Mouse (Mus musculus): ENCODE results near the gene Aldh9a1. TPM values are rescaled to one million over a fixed set of nuclear protein-coding genes. Genes with fewer than 3 reads are reported as not detected.

Aldh9a1 gene
- polyA plus RNA-seq, 1 experiment from 2014 or later = 41.2 TPM

GRCm38 (mm10) chr1:167391241-167391640 lies 41.5 kb downstream of the Aldh9a1 start:
- Histone ChIP-seq H3K4me3 (no peak overlapping the region), H3K27me3 (ENCODE audit: low read depth, poor library complexity, severe bottlenecking) (peaks cover 34% of the 10 kb centered on the region), H3K27ac (no peak overlapping the region), H3K36me3 (no peaks in the 10 kb centered on the region), H3K9me3 (replicated peaks) (no peaks in the 10 kb centered on the region), H3K4me1 (peaks cover 15% of the 10 kb centered on the region)
- 89% methylated on average over 6 of the region's 6 CpGs for WGBS
- no peak for DNase-seq (ENCODE audit: low spot score)

DNA sequence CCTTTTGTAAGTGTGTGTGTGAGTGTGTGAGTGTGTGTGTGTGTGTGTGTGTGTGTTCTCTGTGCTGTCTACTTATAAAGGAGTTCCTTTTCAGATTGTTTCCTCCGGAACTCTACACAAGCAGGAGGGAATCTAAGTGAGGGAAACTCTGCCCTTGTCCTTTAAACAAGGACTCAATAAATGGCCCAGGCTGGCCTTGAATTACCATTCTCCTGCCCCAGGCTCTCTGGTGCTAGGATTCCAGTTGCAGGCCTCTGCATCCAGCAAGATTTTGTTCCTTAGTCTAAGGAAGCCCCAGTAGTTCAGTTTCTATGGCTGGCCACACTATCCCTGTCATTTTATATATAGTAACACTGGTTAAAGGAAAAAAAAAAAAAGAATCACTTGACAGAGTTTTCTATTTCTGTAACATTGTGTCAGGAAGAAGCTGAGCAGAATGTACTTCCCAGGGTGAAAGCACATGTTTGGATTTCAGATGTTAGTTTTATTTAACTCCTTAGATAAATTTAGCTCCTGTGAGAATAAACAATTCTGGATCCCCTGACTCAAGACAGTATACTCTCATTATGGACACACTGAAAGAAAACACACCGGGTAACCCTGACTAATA lies 42.3 kb downstream of the Aldh9a1 start:
- 56% methylated on average over 2 of the region's 2 CpGs for WGBS
- no peak for DNase-seq (ENCODE audit: low spot score)
- Histone ChIP-seq H3K27me3 (ENCODE audit: low read depth, poor library complexity, severe bottlenecking) (peaks cover 39% of the 10 kb centered on the region), H3K27ac (no peak overlapping the region), H3K4me3 (peak overlapping the region; percentile 80; the same call in 1 of the 2 replicates), H3K9me3 (replicated peaks) (no peaks in the 10 kb centered on the region), H3K36me3 (no peaks in the 10 kb centered on the region), H3K4me1 (peaks cover 15% of the 10 kb centered on the region)

DNA sequence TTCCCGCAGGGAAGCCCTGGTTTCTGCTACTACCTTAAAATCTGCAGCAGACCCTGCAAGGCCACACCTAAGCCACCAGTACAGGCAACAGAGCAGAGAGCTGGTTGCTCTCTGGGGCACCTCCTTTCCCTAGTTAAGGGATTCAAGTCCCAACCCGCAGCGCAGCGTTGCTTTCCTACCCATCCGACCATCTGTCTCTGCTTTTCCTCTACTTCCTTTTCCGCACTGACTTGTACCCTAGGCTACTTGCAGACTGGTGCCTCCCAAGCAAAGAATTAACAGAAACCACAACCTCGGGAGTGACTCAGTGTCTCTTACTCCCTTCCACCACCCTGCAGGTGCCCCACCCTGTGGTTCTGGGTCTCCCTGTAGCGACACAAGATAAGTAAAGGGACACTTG lies 42.9 kb downstream of the Aldh9a1 start:
- H3K27me3 ChIP-seq (ENCODE audit: low read depth, poor library complexity, severe bottlenecking) = peaks cover 39% of the 10 kb centered on the region
- peak overlapping the region; percentile 80 for H3K4me3 ChIP-seq
- no peaks in the 10 kb centered on the region for H3K36me3 ChIP-seq
- no peak for DNase-seq (ENCODE audit: low spot score)
- WGBS = 12% methylated on average over 8 of the region's 8 CpGs
- H3K9me3 ChIP-seq (replicated peaks) = no peaks in the 10 kb centered on the region
- peaks cover 15% of the 10 kb centered on the region for H3K4me1 ChIP-seq
- 0 out of 2 replicates have a peak overlapping the region, but pooled peaks have one; percentile 98 for H3K27ac ChIP-seq

- peaks cover 39% of the 10 kb centered on the region for H3K27me3 ChIP-seq (ENCODE audit: low read depth, poor library complexity, severe bottlenecking)
- H3K27ac ChIP-seq = peak overlapping the region; percentile 98
- no peak for DNase-seq (ENCODE audit: low spot score)
- peaks cover 15% of the 10 kb centered on the region for H3K4me1 ChIP-seq
- no peaks in the 10 kb centered on the region for H3K36me3 ChIP-seq
- 2% methylated on average over 15 of the region's 15 CpGs for WGBS
- peak overlapping the region; percentile 80 for H3K4me3 ChIP-seq
- H3K9me3 ChIP-seq (replicated peaks) = no peaks in the 10 kb centered on the region
Observed at GRCm38 (mm10) chr1:167393281-167393680, 43.5 kb downstream of the Aldh9a1 start.

DNA sequence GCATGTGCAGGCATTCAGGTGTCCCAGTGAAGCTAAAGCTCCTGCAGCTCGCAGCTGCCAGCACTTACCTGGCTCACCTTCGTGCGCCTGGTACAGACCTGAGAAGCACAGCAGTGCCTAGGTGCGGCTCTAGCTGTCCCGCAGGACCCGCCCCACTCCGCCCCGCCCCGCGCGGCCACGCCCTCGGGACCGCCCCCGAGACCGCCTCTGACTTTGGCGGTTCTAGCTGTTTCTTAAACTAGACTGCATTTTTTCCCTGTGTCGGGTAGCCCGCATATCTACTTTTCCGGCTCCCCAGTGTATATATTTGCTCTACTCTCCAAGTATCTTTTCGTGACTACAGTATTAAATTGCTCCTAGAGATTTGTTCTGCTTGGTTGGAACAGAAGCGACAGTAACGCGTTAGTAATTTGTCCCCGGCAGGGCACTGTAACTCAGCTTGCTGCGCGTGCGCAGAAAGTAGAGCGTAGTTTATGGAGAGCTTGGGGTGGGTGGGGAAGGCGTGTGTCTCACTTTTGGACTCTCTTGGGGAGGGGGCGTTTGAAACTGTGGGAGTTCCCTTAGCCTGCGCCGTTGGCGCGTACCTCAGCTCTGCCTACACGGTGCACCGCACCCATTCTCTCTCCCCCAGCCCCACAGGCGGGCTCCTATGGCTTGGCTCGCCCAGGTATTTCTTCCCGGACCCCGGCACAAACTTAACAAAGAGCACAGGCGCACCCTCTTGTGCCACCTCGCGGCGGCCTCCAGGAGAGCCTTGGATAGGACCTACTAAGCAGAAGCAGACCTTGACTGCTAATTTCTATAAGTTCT lies 44.1 kb downstream of the Aldh9a1 start, which contains the start of gene Mgst3:
Mgst3 (minus strand) TSS at position 159 of the 810 bp plus-strand sequence.
- under 1% methylated on average over 45 of the region's 45 CpGs for WGBS

DNA sequence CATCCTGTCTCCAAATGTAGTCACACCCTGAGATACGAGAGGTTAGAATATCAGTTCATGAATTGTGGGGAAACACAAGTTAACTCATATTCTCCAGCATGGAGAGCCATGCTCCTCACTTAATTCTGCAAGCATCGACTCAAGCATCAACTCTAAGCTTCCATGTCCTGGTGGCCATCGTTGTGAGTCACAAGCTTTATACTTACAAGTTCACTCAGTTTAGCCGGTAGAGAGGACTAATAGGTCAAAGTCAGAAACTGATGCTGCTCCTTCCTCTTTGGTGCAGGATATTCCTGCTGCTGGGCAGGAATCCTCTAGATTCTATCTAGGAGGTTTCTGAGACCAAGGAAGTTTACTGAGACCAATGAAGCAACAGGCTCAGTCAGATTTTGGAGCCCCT lies 55.4 kb downstream of the Aldh9a1 start:
- no peak overlapping the region for H3K27ac ChIP-seq
- H3K36me3 ChIP-seq = no peaks in the 10 kb centered on the region
- peaks cover 20% of the 10 kb centered on the region for H3K27me3 ChIP-seq (ENCODE audit: low read depth, poor library complexity, severe bottlenecking)
- WGBS = 87% methylated on average over 4 of the region's 4 CpGs
- no peaks in the 10 kb centered on the region for H3K9me3 ChIP-seq (replicated peaks)
- H3K4me3 ChIP-seq = no peak overlapping the region
- no peak for DNase-seq (ENCODE audit: low spot score)
- no peaks in the 10 kb centered on the region for H3K4me1 ChIP-seq

More for the DNA sequence above, 44.1 kb downstream of the Aldh9a1 start, which contains the start of gene Mgst3:
- Histone ChIP-seq H3K4me1 (peaks cover 15% of the 10 kb centered on the region), H3K9me3 (replicated peaks) (no peaks in the 10 kb centered on the region), H3K27ac (peak within 1 kb of the TSS; percentile 98), H3K27me3 (ENCODE audit: low read depth, poor library complexity, severe bottlenecking) (peaks cover 39% of the 10 kb centered on the region), H3K4me3 (peak within 1 kb of the TSS; percentile 80), H3K36me3 (no peaks in the 10 kb centered on the region)
- peak; percentile 95 for DNase-seq (ENCODE audit: low spot score)

DNA sequence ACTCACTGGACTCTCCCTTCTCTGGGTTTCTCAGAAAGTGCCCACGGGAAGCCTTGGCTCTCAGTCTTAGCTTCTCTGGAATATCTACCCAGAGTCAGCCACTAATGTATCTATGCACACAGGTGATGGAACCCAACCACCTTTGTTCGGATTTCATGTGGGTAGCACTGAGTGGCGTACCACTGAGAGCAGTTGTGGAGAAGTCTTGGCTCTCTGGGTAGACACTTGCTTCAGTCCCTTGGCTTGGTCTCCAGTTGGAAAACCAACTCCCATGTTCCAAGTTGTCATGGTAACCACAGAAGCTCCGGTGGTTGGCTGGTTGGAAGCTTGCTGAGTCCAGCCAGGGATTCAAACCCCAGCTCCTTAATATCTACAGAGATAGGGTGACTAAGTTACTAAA lies 59.8 kb downstream of the Aldh9a1 start:
- H3K4me1 ChIP-seq = no peaks in the 10 kb centered on the region
- H3K27me3 ChIP-seq (ENCODE audit: low read depth, poor library complexity, severe bottlenecking) = peaks cover 41% of the 10 kb centered on the region
- DNase-seq (ENCODE audit: low spot score) = no peak
- no peaks in the 10 kb centered on the region for H3K36me3 ChIP-seq
- 79% methylated on average over 4 of the region's 4 CpGs for WGBS
- H3K4me3 ChIP-seq = no peak overlapping the region
- no peaks in the 10 kb centered on the region for H3K9me3 ChIP-seq (replicated peaks)
- H3K27ac ChIP-seq = no peak overlapping the region

DNA sequence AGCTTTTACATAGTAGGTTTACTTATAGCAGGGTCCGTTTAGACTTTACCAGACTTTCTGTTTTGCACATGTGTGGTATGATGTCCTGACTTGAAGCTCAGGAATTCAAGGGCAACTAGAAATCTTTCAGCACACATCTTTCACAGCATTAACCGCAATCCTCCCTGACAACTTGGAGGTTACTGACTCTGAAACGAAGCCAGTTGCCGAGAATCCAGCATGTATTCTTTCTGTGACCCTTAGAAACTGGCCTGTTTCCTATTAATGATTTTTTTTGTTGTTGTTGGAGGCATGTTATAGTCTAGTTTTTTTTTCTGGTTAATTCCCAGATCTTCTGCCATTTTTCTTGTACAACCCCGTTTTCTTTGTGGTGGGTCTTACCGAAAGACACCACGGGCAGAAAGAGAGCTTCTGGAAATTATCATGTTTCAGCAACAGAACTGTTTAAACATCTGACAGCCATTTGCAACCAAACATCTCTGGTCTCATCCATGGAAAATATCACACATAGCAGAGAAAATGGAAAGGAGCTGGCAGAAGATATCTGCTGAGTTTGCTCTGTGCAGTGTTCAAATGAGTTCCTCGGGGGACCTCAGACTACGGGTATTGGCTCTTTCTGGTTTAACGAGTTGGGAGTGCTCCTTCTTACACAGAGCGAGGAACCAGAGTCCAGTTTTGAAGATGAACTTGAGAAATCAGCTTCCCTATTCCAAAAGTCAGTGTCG lies 62.4 kb downstream of the Aldh9a1 start:
- WGBS = 75% methylated on average over 12 of the region's 12 CpGs
- no peaks in the 10 kb centered on the region for H3K4me1 ChIP-seq
- H3K27me3 ChIP-seq (ENCODE audit: low read depth, poor library complexity, severe bottlenecking) = peaks cover 41% of the 10 kb centered on the region
- H3K36me3 ChIP-seq = no peaks in the 10 kb centered on the region
- H3K4me3 ChIP-seq = no peak overlapping the region
- H3K27ac ChIP-seq = no peak overlapping the region
- DNase-seq (ENCODE audit: low spot score) = no peak
- H3K9me3 ChIP-seq (replicated peaks) = no peaks in the 10 kb centered on the region

- peak; percentile 78 for DNase-seq (ENCODE audit: low spot score)
- peaks cover 27% of the 10 kb centered on the region; the same call in 1 of the 2 replicates for H3K27me3 ChIP-seq (ENCODE audit: low read depth, poor library complexity, severe bottlenecking)
- no peaks in the 10 kb centered on the region for H3K36me3 ChIP-seq
- no peaks in the 10 kb centered on the region for H3K4me1 ChIP-seq
- no peak overlapping the region for H3K27ac ChIP-seq
- WGBS = 5% methylated on average over 7 of the region's 7 CpGs
- no peak overlapping the region for H3K4me3 ChIP-seq
- no peaks in the 10 kb centered on the region for H3K9me3 ChIP-seq (replicated peaks)
Observed at GRCm38 (mm10) chr1:167414846-167415245, 65.1 kb downstream of the Aldh9a1 start.

Small RNA genes lying within 50 kb of the gene (microRNA-seq; reads per million reads assigned to microRNA genes)
- gene Gm25911 = 6.4 reads per million, percentile 12 among the genes with 10 or more reads in this experiment

Other genes starting within 250 kb of the Aldh9a1 start
- 138 and 172 TPM in 2 replicates for gene Uck2, start 64.7 kb upstream of the Aldh9a1 start, polyA plus RNA-seq (2016; fragmentation: Nextera tagmentation; extraction: Ambion mirVana)
- gene Tmco1, start 41.6 kb upstream of the Aldh9a1 start, polyA plus RNA-seq (2016; fragmentation: Nextera tagmentation; extraction: Ambion mirVana) = 60.9 and 64.4 TPM in 2 replicates
- 45.7 and 47.6 TPM in 2 replicates for gene Mgst3, start 43.9 kb downstream of the Aldh9a1 start, polyA plus RNA-seq (2016; fragmentation: Nextera tagmentation; extraction: Ambion mirVana)
- not detected in 2 replicates for gene Lrrc52, start 116.8 kb downstream of the Aldh9a1 start, polyA plus RNA-seq (2016; fragmentation: Nextera tagmentation; extraction: Ambion mirVana)
- gene Rxrg, start 248.4 kb downstream of the Aldh9a1 start, polyA plus RNA-seq (2016; fragmentation: Nextera tagmentation; extraction: Ambion mirVana) = 1.7 and 2.6 TPM in 2 replicates

All from limb, embryonic 10.5 days (tissue).